Mouse (Mus musculus): ENCODE results near the gene Mpc2.
A peak's percentile ranks its signal among the peaks of the same experiment; 100 is the strongest.

Mpc2 gene

DNA sequence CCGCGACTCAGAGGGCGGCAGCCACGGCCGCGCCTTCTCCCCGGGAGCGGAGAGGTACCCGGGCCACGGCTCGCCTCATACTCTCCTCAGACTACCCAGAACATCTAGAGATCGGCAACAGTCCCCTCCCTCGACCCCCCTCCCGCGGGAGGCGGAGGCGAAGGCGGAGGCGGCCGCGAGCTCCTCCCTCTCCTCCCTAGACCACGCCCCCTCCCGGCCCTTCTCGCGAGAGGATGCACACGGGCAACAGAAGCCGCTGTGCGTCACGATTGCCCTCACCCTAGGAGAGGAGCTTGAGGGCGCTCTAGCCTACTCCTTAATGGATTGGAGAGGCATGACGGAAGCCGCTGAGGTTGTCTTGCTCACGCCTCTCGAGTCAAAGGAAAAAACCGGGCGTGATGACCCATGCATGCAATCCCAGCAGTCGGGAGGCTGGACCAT is at the start of gene Mpc2, which contains the start of gene Dcaf6:
Gene Mpc2, plus strand, starts transcription at position 278 of the 441 bp plus-strand sequence.
Gene Dcaf6, minus strand, starts transcription at position 116 of the 441 bp plus-strand sequence.
- peak; percentile 96 for DNase-seq (ENCODE audit: low read depth)

DNA sequence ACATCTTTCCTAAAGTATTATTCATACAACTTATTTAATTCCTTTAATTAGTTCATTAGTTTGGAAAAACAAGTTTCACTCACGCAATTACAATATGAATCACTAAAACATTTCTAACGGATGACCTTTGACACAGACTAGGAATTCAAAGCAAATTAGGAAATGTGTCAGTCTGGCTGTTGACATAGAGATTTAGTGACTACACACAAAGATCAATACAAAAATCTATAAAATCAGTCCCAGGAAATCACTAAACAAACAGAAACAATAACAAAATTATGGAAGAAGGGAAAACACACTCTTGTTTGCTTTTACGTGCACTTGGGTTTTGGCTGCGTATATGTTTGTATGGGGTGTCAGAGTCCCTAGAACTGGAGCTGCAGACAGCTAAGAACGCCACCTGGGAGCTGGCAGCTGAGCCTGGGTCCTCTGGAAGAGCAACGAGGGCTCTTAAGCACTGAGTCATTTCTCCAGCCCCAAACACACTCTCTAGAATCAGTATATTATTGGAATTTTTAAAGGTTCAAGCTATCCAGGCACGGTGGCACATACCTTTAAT is 39.0 kb upstream of the Mpc2 start:
- DNase-seq (ENCODE audit: low read depth), result no peak

DNA sequence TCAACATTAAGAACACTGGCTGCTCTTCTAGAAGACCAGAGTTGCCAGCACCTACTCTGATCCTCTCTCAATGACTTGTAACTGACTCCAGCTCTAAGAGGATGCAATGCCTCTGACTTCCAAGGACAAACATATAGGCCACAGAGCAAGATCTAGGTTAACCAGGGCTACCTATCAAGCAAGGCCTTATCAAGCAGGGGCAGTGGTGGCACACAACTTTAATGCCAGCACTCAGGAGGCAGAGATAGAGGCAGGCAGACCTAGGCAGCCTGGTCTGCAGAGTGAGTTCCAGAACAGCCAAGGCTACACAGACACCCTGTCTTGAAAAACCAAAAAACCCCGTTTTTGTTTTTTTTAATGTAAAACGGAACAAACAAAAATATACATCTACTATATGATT is 34.2 kb upstream of the Mpc2 start:
- DNase-seq (ENCODE audit: low read depth), result no peak

DNA sequence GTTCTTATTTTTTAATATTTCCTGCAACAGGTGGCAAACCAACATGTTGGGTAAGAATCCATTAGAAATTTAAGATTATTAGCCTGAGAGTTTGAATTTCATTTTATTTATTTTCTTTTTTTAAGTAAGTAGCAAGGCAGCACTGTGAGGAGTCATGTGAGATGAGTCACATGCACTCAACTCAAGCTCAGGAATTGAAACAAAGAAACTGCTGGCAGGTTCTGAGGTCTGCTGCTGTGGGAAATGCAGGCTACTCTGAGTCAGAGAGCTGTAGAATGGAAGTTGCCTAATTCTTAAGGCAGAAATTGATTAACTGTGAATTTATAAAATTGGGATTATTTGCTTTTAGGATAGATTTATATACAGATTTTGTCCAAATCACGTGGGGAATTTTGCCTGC is 27.6 kb upstream of the Mpc2 start:
- no peak for DNase-seq (ENCODE audit: low read depth)

DNA sequence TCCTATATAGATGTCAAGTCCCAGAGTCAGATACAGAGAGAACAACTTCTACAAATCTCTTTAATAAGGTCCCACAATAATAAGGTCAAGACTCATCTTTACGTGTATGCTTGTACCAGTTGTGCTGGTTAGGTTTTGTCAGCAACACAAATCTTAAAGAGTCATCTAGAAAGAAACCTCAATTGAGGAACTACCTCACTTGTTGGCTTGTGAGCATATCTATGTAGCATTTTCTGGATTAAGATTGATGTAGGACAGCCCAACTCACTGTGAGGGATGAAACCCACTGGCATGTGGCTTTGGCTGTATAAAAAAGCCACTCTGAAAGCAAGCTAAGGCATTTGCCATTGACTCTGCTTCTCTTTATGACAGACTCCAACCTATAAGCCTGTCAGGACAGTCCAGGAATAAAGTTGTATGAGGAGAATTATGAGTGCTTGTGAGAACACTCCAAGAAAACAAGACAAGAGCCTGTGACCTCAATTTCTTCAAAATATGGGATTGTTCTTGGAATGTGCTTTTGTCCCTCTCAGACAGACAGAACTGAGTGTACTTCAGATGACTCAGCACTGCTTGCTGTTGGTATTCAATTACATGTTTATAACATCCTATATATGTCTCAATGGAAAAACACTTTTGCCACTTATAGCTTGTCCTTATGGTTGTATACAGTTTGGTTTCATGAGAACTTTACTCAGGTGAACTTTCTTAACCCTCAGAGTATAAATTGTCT is 22.0 kb upstream of the Mpc2 start:
- DNase-seq (ENCODE audit: low read depth), result no peak

DNA sequence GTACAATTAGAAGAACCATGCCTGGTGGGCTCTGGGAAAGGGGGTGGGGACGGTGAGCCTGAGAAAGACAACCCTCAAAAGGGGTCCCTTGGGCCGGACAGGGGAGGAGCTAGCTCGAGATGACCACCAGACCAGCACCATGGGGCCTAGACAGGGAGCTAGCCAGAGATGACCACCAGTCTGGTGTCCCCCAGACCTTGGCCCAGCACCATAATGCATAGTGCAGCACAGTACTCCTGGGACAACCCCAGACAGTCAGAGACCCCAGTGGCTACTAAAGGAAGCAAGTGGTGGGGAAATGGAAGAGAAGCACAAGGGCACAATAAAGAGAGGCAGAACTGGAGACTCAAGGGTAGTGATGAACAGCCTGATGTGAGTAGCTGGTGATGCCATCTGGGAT is 19.6 kb upstream of the Mpc2 start:
- no peak for DNase-seq (ENCODE audit: low read depth)

DNA sequence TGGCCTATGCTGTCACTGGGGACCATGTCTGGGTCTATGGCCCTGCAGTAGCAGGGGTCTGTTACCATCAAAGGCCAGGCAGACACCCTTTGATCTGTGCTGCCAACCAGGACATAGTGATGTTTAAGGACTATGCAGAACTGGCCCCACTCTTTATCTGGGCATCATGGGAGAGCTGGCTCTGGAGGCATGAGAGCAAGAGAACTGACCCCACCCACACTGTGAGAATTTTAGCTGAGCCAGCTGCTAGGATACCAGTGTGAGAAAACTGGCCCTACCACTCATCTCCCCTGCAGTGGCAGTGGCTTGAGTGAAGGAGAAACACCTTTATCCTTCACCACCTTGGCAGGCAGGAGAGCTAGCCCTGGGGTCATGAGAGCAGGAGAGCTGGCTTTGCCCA is 19.2 kb upstream of the Mpc2 start:
- DNase-seq (ENCODE audit: low read depth), result no peak

DNA sequence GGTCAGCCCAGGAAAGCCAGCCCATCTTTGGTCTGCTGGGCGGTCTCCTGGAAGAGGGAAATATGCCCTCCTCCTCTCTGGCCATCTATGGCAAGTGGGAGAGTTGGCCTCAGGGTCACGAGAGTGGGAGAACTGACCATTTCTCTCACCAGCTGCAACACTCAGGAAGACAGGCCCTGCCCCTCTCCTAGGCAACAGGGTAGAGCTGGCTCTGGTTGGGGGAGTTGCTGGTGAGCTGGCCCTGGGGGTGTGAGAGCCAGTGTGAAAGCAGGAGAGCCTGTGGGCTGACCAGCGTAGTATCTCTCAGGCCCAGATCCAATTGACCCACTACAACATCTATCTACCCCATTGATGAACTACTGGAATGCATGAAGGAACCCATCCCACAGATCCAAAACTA is 18.7 kb upstream of the Mpc2 start:
- DNase-seq (ENCODE audit: low read depth), result no peak

DNA sequence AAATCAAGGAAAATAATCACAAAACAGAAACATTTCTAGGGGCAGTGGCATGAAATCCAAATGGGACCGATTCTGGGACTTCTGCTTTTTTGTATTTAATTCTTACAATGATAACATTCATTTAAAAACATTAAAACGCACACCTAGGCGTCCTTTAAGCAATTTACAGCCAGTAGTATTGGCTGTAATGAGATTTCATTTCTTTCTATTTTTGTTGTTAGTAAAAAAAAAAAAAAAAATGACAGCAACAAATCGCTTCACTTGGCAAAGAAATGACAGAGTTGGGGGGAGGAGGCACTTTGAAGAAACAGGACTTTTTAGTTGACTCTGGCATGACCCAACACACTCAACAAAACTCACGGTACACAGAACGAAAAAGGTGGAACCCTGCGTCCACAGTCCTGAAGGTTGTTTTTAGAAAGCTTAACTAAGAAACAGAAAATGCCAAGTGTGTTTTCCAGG is 1.4 kb upstream of the Mpc2 start:
- peak; percentile 18 for DNase-seq (ENCODE audit: low read depth)

DNA sequence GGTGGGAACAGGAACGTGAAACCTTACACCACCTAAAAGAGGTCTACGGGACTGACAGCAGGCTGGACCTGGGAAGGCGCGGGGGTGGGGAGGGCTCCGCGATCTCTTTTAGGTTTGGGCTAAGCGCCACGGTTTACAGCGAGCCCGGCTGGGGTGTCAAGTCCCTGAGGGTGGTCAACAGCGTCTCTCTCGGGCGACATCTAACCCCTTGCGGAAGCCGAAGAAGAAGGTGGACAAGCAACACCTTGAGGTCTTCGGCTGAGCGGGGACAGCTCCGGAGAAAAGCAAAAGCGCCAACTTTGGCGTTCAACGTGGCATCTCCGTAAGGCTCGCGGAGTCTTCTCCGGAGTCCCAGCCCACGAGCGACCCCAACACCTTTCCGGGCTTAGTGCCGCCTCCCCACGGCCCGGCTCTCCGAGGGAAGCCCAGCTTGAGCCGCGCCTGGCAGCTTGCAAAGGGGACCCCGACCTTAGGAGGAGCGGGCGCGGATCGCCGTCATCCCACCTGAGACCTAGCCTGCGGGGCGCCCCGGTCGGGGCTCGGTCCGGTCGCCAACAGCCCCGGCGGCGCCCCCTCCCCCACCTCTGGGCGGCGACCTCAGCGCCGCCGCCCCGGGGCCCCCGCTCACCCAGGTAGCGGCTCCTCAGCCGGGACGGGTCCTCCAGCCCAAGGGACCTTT is 795 bp upstream of the Mpc2 start:
- no peak for DNase-seq (ENCODE audit: low read depth)

DNA sequence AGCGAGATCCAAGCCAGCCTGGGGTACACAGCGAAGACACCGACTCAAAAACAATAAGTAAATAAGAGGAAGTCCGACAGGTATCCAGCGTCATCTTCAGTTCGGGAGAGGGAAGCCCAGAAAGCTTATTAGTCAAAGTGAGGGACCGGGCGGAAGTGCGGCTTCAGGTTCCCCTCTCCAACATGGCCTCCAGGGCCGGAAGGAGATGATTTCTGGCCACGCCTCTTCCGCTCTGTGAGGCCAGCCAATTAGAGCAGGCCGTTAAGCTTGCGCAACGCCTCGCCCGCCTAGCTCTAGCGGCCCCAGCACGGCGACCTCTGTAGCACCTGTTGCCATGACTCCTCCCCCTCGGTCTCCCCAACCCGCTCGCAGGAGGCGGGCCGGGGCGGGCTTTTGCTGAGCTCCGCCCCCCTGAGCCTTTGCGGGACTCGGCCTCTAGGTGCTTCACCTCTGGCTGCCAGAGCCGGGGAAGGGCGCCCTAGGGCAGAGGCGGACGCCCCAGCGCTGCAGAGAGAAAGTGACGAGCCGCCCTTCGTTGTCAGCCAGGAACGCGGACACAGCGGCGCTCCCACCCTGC is 452 bp downstream of the Mpc2 start:
- DNase-seq (ENCODE audit: low read depth), result peak; percentile 99

DNA sequence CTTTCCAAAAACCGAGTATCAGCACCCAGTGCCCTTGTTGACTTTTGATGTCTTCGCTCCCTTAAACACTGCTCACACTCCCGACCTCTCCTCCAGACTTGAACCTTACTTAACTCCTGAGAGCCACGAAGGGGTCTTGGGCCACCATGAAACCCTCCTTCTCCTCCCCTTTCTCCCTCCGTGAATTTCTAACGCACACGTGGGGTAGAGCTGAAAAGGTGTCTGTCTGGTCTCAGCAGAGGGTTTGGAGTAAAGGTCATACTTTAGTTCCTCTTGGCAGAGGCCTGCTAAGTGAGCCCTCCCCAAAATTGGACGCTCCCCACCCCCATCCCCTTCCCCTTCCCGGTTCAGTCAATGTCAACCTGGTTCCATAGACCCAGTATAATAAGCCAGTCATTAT is 1.2 kb downstream of the Mpc2 start:
- DNase-seq (ENCODE audit: low read depth), result no peak

DNA sequence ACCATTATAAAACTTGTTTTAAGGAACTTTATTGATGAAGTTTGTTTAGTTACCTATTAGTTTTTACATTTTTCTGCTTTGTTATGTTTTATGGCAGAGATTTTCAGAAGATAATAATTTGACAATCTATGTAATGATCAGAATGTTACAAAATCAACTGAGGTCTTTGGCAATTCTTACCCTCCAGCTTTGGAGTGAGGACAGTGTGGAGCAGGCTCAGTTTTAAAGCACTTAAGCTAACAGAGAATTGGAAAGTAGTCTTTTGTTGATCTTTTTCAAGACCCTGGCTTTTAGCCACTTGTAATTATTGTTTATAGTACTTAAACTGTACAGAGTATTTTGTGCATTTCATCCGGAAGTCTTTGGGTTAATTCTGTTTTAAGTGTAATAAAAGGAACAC is 2.4 kb downstream of the Mpc2 start:
- DNase-seq (ENCODE audit: low read depth), result no peak

DNA sequence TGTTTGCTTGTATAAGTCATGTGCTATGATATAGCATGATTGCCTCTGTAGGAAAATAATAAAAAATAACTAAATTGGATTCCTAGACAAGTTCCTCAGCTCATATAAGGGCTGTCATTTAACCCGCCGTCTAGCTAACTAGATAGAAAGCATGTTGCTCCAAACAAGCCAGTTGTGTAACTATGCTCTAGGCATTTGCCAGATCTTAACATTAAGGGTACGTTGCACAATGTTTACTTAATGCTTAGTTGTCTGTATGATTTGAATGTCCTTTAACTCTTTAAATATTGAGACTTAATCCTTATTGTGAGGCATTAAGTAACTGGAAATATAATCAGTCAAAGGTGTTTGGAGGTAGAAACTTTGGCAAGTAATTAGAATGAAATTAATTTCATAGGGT is 4.1 kb downstream of the Mpc2 start:
- no peak for DNase-seq (ENCODE audit: low read depth)

DNA sequence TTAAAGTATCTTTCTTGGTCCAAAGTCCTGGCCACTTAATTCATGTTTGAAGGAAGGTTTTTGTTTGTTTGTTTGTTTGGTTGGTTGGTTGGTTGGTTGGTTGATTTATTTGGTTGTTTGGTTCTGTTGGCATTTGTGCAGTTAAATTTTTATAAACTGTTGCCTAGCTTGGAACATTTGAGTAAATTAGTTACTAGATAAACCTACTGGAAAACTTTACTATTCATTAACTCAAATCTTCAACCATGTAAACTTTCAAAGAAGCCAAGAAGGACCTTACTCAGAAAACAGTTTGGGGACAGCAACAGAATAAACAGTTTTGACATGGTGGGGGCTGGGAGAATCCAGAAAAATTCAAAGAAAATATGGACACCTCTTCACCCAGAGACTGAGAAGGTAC is 8.5 kb downstream of the Mpc2 start:
- DNase-seq (ENCODE audit: low read depth), result no peak

DNA sequence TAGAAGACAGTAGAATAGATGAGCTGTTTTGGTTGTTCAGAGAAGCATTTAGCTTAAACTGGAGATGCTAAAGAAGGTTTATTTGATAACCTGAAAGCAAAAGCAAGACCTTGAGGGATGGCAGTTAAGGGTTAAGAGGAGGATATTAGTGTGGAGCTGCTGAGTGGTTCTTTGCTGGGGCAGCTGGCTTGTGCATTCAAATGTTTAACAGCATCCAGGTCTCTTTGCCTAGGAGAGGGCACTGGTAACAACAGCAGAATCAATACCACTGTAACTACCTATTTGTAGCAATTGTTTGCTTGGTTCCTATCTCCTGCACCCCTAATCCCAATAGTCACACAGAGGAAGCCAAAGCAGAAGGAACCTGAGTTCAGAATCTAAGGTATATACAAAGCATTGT is 9.3 kb downstream of the Mpc2 start:
- DNase-seq (ENCODE audit: low read depth), result no peak

DNA sequence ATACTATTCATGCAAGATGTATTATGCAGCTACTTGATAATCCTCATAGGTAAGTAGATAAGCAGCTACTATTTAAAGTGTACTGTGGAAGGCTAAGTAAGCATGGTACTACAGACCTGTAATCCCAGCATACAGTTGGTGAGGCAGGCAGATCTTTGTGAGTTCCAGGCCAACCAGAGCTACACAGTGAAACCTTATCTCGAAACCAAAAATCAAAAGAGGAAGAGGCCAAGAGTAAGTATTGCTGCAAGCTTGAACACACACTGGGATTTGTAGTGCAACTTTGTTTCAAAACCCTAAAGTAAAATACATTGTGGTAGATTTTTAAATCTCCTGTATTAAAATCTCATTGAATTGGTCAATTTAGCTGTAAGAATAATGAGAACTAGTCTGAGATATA is 11.1 kb downstream of the Mpc2 start:
- no peak for DNase-seq (ENCODE audit: low read depth)

DNA sequence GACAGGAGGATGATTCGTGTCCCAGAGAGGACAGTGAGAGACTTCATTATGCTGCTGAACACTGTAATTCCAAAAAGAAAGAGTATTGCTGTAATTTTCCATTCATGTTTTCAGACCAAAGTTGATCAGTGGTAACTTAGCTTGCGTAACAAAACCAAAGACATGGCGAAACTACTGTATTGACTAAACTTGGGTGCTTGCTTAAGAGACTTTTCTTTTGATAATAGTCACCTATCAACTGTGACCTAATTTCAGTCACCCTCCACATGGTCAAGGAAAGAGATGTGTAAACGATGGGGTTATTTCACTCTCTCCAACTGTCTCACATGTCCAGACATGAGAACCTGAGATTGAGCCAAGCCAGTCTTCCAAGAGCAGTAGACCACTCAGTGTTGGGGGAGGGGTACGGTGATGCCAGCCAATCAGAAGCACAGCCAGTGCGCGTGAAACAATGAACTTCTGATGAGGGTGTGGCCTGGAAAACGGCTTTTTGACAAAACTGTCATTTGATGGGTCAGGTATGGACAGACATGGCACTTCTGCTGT is 24.3 kb downstream of the Mpc2 start, which contains the start of gene Adcy10:
Gene Adcy10, plus strand, starts transcription at position 496 of the 546 bp plus-strand sequence.
- DNase-seq (ENCODE audit: low read depth), result no peak

DNA sequence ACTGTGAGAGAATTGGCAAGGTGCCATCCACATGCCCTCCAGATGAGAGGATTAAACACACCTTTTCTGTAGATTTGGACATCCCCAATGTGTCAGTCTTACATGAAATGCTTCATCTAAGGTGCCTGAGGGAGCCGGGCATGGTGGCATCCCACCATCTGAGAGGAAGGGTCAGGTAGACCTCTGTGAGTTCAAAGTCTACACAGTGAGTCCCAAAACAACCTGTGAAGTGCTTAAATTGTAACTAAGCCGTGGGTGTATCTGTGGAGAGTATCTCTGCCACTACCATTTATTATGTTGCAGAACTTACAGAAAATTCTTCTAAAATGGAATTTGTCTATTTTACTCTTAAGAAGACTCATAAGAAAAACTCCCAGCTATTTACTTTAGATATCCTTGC is 25.7 kb downstream of the Mpc2 start:
- no peak for DNase-seq (ENCODE audit: low read depth)

DNA sequence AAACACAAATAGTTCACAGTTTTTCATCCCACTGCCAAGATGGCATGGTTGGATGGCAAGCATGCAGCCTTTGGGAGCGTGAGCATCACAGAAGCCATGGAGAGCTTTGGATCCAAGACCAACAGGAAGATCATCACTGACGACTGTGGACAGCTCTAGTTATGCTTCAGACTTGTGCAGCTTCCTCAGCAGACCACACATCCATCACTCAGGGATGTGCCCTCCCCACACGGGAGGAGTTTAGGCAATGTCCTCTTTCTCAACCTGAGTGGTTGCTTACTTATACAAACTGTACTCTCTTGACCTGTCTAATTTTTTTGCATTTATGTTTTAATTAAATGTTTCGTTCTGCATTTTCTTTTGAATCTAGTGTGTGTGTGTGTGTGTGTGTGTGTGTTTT is 28.8 kb downstream of the Mpc2 start:
- no peak for DNase-seq (ENCODE audit: low read depth)

DNA sequence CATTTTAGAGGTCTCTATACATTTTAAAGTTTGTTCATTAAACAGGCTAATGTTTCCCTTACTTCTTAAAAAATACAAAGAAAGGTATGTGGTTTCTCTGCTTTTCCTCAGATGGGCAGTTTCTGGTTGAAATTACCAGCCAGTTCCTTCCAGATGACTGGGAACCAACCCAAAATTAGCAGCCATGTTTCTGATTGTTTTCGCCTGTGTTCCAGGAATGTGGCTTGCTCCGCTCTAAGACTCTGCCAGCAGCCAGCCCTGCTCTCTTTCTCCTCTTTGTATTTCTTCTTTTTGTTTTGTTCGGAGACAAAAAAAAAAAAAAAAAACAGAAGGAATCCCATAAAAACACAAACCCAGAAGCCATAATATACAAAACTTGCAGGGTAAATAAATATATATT is 38.4 kb downstream of the Mpc2 start:
- DNase-seq (ENCODE audit: low read depth), result no peak

DNA sequence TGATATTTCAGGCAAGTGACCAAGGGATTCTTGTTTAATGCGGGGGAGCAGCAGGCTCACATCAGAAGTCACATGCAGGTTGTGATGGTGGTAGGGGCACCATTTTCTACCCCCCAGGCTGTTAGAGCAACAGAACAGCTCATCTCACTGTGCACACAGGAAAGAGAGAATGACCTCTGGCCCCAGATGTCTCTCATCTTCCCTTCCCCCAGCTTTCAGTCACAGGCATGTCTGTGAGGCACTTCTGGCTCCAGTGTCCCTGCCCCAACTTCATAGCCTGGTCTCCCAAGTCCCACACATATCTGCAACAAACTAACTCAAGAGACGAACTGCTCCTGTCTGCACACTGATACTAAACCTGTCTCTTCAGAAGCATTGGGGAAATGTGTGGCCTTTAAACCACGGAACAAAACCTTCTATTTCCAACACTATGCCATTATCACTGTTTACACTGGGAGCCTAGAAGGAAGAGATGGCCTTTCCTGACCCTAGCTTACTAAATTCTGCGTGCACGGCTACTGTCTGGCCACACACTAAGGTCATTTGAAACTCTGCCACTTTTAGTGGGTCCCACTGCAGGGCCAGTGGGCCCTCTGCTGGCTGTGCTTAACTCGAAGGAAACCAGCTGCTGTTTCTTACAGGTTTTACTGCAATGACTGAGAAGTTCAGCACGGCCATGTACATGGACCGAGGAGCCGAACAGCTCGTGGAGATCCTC is 43.0 kb downstream of the Mpc2 start:
- no peak for DNase-seq (ENCODE audit: low read depth)

All from c-Kit-positive CD71-negative TER-119-negative erythroid progenitor cells, embryonic 14.5 days (primary cell).